Mouse (Mus musculus) heart, embryonic 14.5 days (tissue): Measurements from ENCODE around the gene Kat7. TPM values are rescaled to one million over a fixed set of nuclear protein-coding genes. Genes with fewer than 3 reads are reported as not detected.

ENCODE experiments used
- ATAC-seq: fragments of 200-750 bp; cut with Nextera tagmentation; 2 replicates; pipeline ENCODE4 v1.8.0; 2017; ENCODE audit warnings: low read depth, moderate TSS enrichment; ENCODE audit not compliant: insufficient number of reproducible peaks, insufficient read depth, low FRiP score
- H3K27ac ChIP-seq, 2 experiments: fragments of 200-500 bp in 1 of 2; fragments of 300-500 bp in 1 of 2; sonication (generic) in 1 of 2; replicated peaks in 1 of 2; 2 replicates each; pipeline ENCODE4 v1.5.1; 2012 to 2014; ENCODE audit warnings: low read depth in 2 of 2, low read length in 2 of 2, control low read depth in 1 of 2, mild to moderate bottlenecking in 1 of 2, mixed read lengths in 1 of 2; ENCODE audit not compliant: control insufficient read depth in 1 of 2, insufficient read depth in 1 of 2
- H3K27me3 ChIP-seq: fragments of 300-500 bp; sonication (generic); 2 replicates; pipeline ENCODE4 v1.6.1; 2014; ENCODE audit warnings: mild to moderate bottlenecking, low read length, control low read depth; ENCODE audit not compliant: control insufficient read depth, insufficient read depth
- H3K36me3 ChIP-seq: fragments of 300-500 bp; sonication (generic); 2 replicates; pipeline ENCODE4 v1.6.1; 2014; ENCODE audit warnings: mild to moderate bottlenecking, control low read depth, low read length, mixed read lengths; ENCODE audit not compliant: control insufficient read depth, insufficient read depth
- H3K4me1 ChIP-seq, 2 experiments: fragments of 200-500 bp in 1 of 2; fragments of 300-500 bp in 1 of 2; sonication (generic) in 1 of 2; 2 replicates each; pipeline ENCODE4 v1.6.1; 2012 to 2014; ENCODE audit warnings: low read length in 2 of 2, control low read depth in 1 of 2, mixed read lengths in 1 of 2; ENCODE audit not compliant: control insufficient read depth in 2 of 2, insufficient read depth in 2 of 2
- H3K4me2 ChIP-seq: fragments of 300-500 bp; sonication (generic); 2 replicates; pipeline ENCODE4 v1.6.1; 2014; ENCODE audit warnings: mild to moderate bottlenecking, low read length
- H3K4me3 ChIP-seq, 2 experiments: fragments of 200-500 bp in 1 of 2; fragments of 300-500 bp in 1 of 2; sonication (generic) in 1 of 2; 2 replicates each; pipeline ENCODE4 v1.5.1; 2012 to 2014; ENCODE audit warnings: low read length in 2 of 2, mild to moderate bottlenecking in 2 of 2, control low read depth in 1 of 2, low read depth in 1 of 2, moderate library complexity in 1 of 2; ENCODE audit not compliant: control insufficient read depth in 1 of 2, insufficient read depth in 1 of 2
- H3K9ac ChIP-seq: fragments of 300-500 bp; sonication (generic); 2 replicates; pipeline ENCODE4 v1.6.1; 2014; ENCODE audit warnings: mild to moderate bottlenecking, low read length
- H3K9me3 ChIP-seq: fragments of 300-500 bp; sonication (generic); 2 replicates; pipeline ENCODE4 v1.6.1; 2016; ENCODE audit warnings: low read length, control low read depth; ENCODE audit not compliant: control insufficient read depth
- WGBS: fragments of 180-500 bp; shearing (Covaris S2); extraction: QIAGEN DNeasy Blood & Tissue Kit; methylation state at CpG from one replicate; pipeline ENCODE4 v1.1.7; 2014; 5-methylcytosine and 5-hydroxymethylcytosine counted together
- polyA plus RNA-seq: library from polyadenylated mRNA; unstranded; fragments of >200 nt; fragmentation: Nextera tagmentation; extraction: Ambion mirVana; gene quantifications from 2 replicates; pipeline ENCODE4 v1.2.1, GENCODE M21; 2014

Kat7 gene
- polyA plus RNA-seq, 1 experiment from 2014 or later = 45.6 TPM

- peaks cover 78% of the 10 kb centered on the region for H3K36me3 ChIP-seq
These were observed 10.2 kb downstream of the Kat7 start for GRCm38 (mm10) chr11:95299886-95300285.

GRCm38 (mm10) chr11:95298146-95298545 lies 11.9 kb downstream of the Kat7 start:
- H3K9ac ChIP-seq = no peak overlapping the region
- no peak overlapping the region for H3K4me3 ChIP-seq
- H3K9me3 ChIP-seq = no peaks in the 10 kb centered on the region
- no peaks in the 10 kb centered on the region for H3K4me1 ChIP-seq
- no peak overlapping the region for H3K27ac ChIP-seq
- H3K36me3 ChIP-seq = peaks cover 83% of the 10 kb centered on the region
- 16% methylated on average over 2 of the region's 2 CpGs for WGBS
- no peaks in the 10 kb centered on the region for H3K27me3 ChIP-seq
- ATAC-seq = no peak
- no peak overlapping the region for H3K4me2 ChIP-seq

More at GRCm38 (mm10) chr11:95299886-95300285, 10.2 kb downstream of the Kat7 start:
- WGBS = 79% methylated on average over 12 of the region's 12 CpGs
- no peaks in the 10 kb centered on the region for H3K27me3 ChIP-seq
- no peak overlapping the region for H3K9ac ChIP-seq
- ATAC-seq = no peak
- H3K9me3 ChIP-seq = no peaks in the 10 kb centered on the region
- H3K4me2 ChIP-seq = no peak overlapping the region
- peaks cover 0 to 4% of the 10 kb centered on the region in 2 experiments; a peak in 1 of 4 replicates for H3K4me1 ChIP-seq
- H3K27ac ChIP-seq = no peak overlapping the region
- H3K4me3 ChIP-seq = no peak overlapping the region

GRCm38 (mm10) chr11:95295736-95296135 lies 14.3 kb downstream of the Kat7 start:
- no peaks in the 10 kb centered on the region for H3K27me3 ChIP-seq
- WGBS = 96% methylated on average over 12 of the region's 13 CpGs
- H3K36me3 ChIP-seq = peaks cover 83% of the 10 kb centered on the region
- H3K9me3 ChIP-seq = no peaks in the 10 kb centered on the region
- no peak overlapping the region for H3K9ac ChIP-seq
- no peak overlapping the region for H3K27ac ChIP-seq
- no peaks in the 10 kb centered on the region for H3K4me1 ChIP-seq
- H3K4me2 ChIP-seq = no peak overlapping the region
- no peak for ATAC-seq
- H3K4me3 ChIP-seq = no peak overlapping the region

DNA sequence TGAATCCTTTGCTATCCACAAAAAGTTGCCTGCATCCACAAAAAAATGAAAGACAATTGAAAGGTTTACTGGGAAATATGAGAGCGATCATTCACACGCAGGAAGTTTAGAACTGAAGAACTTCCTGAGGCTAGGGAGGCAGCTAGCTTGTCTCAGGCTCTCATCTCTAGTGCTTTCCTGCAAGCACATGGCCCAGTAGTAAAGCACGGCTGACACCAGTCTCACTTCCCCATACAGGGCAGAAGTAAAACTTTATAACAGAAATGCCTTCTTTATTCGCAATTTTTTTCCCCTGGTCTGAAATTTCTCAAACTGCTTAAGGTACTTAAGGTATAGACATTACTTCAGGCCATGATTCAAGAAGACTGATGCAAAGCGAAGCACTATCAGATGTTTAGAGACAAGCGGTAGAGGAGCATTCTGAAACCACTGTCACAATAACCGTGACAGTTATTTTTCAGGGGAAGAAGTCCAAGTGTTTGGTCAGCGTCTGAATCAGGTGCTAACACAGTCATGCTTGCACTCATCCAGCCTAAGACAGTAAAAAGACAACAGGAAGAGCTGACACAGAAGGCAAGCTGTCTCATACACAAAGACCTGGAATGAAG lies 16.9 kb downstream of the Kat7 start:
- H3K27ac ChIP-seq = no peak overlapping the region

DNA sequence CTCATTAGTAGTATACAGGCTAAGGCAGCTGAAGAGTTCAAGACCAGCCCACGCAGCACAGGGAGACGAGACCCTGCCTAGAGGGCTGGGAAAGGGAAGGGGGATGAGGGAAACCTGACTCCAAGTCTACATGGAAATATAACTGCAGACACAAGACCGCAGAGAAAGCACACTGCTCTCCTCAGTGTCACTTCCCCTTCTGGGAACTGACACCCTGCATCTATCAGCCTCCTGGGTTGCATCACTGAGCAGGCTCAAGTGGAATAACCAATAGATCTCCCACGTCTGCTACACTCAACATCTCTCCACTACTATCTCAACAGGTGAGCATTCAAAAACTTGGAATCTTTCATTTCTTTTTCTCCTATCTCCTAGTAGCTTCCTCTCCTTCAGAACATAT lies 18.0 kb downstream of the Kat7 start:
- Histone ChIP-seq H3K4me2 (no peak overlapping the region), H3K27ac (no peak overlapping the region), H3K27me3 (no peaks in the 10 kb centered on the region), H3K9ac (no peak overlapping the region), H3K4me1 (no peaks in the 10 kb centered on the region), H3K4me3 (no peak overlapping the region), H3K9me3 (no peaks in the 10 kb centered on the region), H3K36me3 (peaks cover 84% of the 10 kb centered on the region)
- WGBS = 68% methylated on average over 4 of the region's 4 CpGs
- no peak for ATAC-seq

More for the DNA sequence above, 16.9 kb downstream of the Kat7 start:
- Histone ChIP-seq H3K4me1 (no peaks in the 10 kb centered on the region), H3K9ac (no peak overlapping the region), H3K4me3 (no peak overlapping the region), H3K4me2 (no peak overlapping the region), H3K9me3 (no peaks in the 10 kb centered on the region), H3K27me3 (no peaks in the 10 kb centered on the region), H3K36me3 (peaks cover 84% of the 10 kb centered on the region)
- no peak for ATAC-seq
- 82% methylated on average over 8 of the region's 8 CpGs for WGBS

GRCm38 (mm10) chr11:95282331-95282730 lies 27.7 kb downstream of the Kat7 start:
- 95% methylated on average over 5 of the region's 5 CpGs for WGBS
- no peak overlapping the region for H3K9ac ChIP-seq

GRCm38 (mm10) chr11:95279061-95279659 lies 30.9 kb downstream of the Kat7 start:
- H3K9me3 ChIP-seq = no peaks in the 10 kb centered on the region
- no peak overlapping the region for H3K4me3 ChIP-seq
- no peak overlapping the region for H3K9ac ChIP-seq
- 92% methylated on average over 4 of the region's 4 CpGs for WGBS
- H3K27ac ChIP-seq = no peak overlapping the region
- no peaks in the 10 kb centered on the region; a peak in 1 of 4 replicates for H3K4me1 ChIP-seq
- ATAC-seq = no peak
- peaks cover 100% of the 10 kb centered on the region for H3K36me3 ChIP-seq
- no peak overlapping the region for H3K4me2 ChIP-seq
- no peaks in the 10 kb centered on the region for H3K27me3 ChIP-seq

More at GRCm38 (mm10) chr11:95282331-95282730, 27.7 kb downstream of the Kat7 start:
- Histone ChIP-seq H3K4me3 (no peak overlapping the region), H3K4me2 (no peak overlapping the region), H3K36me3 (peaks cover 100% of the 10 kb centered on the region), H3K27me3 (no peaks in the 10 kb centered on the region), H3K27ac (no peak overlapping the region), H3K9me3 (no peaks in the 10 kb centered on the region), H3K4me1 (no peaks in the 10 kb centered on the region)
- ATAC-seq = no peak
